Mouse (Mus musculus) midbrain, embryonic 16.5 days (tissue): ENCODE measurements around the gene Prss27. TPM values are rescaled to one million over a fixed set of nuclear protein-coding genes. Genes with fewer than 3 reads are reported as not detected.
A peak's percentile ranks its signal among the peaks of the same experiment; 100 is the strongest.

Experiments used
- ATAC-seq: fragments of 200-750 bp; cut with Nextera tagmentation; 2 replicates; pipeline ENCODE4 v1.8.0; 2017; ENCODE audit warnings: moderate TSS enrichment
- H3K27ac ChIP-seq: fragments of 300-500 bp; sonication (generic); 2 replicates; pipeline ENCODE4 v1.5.1; 2014; ENCODE audit warnings: mild to moderate bottlenecking, low read length, mixed read lengths
- H3K27me3 ChIP-seq: fragments of 300-500 bp; sonication (generic); 2 replicates; pipeline ENCODE4 v1.6.1; 2014; ENCODE audit warnings: low read depth, low read length, mixed read lengths; ENCODE audit not compliant: control insufficient read depth, insufficient read depth
- H3K36me3 ChIP-seq: fragments of 300-500 bp; sonication (generic); 2 replicates; pipeline ENCODE4 v1.6.1; 2014; ENCODE audit warnings: mild to moderate bottlenecking, low read length, moderate library complexity, mixed read lengths; ENCODE audit not compliant: control insufficient read depth, insufficient read depth
- H3K4me1 ChIP-seq: fragments of 300-500 bp; sonication (generic); 2 replicates; pipeline ENCODE4 v1.6.1; 2014; ENCODE audit warnings: mild to moderate bottlenecking, low read length, mixed read lengths; ENCODE audit not compliant: control insufficient read depth, insufficient read depth
- H3K4me2 ChIP-seq: fragments of 300-500 bp; sonication (generic); 2 replicates; pipeline ENCODE4 v1.6.1; 2014; ENCODE audit warnings: mild to moderate bottlenecking, low read length, mixed read lengths
- H3K4me3 ChIP-seq: fragments of 300-500 bp; sonication (generic); 2 replicates; pipeline ENCODE4 v1.5.1; 2014; ENCODE audit warnings: low read depth, mild to moderate bottlenecking, low read length, moderate library complexity, mixed read lengths
- H3K9ac ChIP-seq: fragments of 300-500 bp; sonication (generic); 2 replicates; pipeline ENCODE4 v1.6.1; 2014; ENCODE audit warnings: low read depth, low read length, mixed read lengths
- H3K9me3 ChIP-seq: fragments of 300-500 bp; sonication (generic); replicated peaks from 2 replicates; pipeline ENCODE4 v1.6.1; 2014; ENCODE audit warnings: mild to moderate bottlenecking, low read length, mixed read lengths; ENCODE audit not compliant: control insufficient read depth, poor library complexity, severe bottlenecking
- WGBS: fragments of 180-500 bp; shearing (Covaris S2); extraction: QIAGEN DNeasy Blood & Tissue Kit; methylation state at CpG from one replicate; pipeline ENCODE4 v1.1.7; 2014; 5-methylcytosine and 5-hydroxymethylcytosine counted together
- polyA plus RNA-seq: library from polyadenylated mRNA; unstranded; fragments of >200 nt; fragmentation: Nextera tagmentation; extraction: Ambion mirVana; gene quantifications from 2 replicates; pipeline ENCODE4 v1.2.1, GENCODE M21; 2015

Gene Prss27
- polyA plus RNA-seq, 1 experiment from 2014 or later = 0.19 TPM

DNA sequence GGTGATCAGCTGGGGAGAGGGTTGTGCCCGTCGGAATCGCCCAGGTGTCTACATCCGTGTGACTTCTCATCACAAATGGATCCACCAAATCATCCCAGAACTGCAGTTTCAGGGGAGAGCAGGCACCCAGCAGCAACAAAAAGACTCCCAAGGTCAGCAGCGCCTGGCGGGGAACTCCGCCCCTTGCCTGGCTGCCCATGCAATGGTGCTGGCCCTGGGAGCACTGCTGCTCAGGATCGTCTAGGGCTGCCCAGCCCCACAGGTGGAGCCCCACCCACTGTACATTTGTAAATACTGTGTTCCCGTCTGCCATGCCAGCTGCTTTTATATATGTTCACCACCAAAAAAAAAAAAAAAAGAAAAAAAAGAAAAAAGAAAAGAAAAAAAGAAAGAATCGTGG is 7.7 kb downstream of the Prss27 start:
- Histone ChIP-seq H3K4me1 (no peaks in the 10 kb centered on the region), H3K36me3 (peaks cover 14% of the 10 kb centered on the region)
- 82% methylated on average over 10 of the region's 10 CpGs for WGBS

DNA sequence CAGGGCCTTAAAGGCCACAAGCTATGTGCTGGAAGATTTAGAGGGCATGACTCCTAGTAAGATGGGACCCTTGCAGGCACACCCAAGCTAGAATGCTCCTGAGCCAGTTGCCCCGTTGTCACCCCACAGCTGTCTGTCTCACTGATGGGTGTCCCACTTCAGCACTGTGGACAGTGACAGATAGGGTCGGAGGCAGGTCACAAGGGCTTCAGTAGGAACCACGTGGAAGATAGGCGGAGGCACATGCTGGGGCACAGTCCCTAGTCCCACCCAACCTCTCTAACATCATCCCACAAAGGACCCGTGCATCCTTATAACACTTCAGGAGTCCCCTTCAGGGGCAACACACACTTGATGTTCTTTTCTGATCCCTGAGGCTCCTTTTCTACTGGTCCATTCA is 8.1 kb downstream of the Prss27 start:
- H3K4me2 ChIP-seq = no peak overlapping the region
- no peaks in the 10 kb centered on the region for H3K9me3 ChIP-seq
- no peaks in the 10 kb centered on the region for H3K27me3 ChIP-seq
- peaks cover 18% of the 10 kb centered on the region for H3K36me3 ChIP-seq
- no peak for ATAC-seq
- no peak overlapping the region for H3K9ac ChIP-seq
- H3K4me1 ChIP-seq = no peaks in the 10 kb centered on the region
- 50% methylated on average over 5 of the region's 5 CpGs for WGBS
- no peak overlapping the region for H3K4me3 ChIP-seq
- H3K27ac ChIP-seq = no peak overlapping the region

More for the DNA sequence above, 7.7 kb downstream of the Prss27 start:
- ATAC-seq = no peak
- Histone ChIP-seq H3K27ac (no peak overlapping the region), H3K4me3 (no peak overlapping the region), H3K9ac (no peak overlapping the region), H3K27me3 (no peaks in the 10 kb centered on the region), H3K4me2 (no peak overlapping the region), H3K9me3 (no peaks in the 10 kb centered on the region)

DNA sequence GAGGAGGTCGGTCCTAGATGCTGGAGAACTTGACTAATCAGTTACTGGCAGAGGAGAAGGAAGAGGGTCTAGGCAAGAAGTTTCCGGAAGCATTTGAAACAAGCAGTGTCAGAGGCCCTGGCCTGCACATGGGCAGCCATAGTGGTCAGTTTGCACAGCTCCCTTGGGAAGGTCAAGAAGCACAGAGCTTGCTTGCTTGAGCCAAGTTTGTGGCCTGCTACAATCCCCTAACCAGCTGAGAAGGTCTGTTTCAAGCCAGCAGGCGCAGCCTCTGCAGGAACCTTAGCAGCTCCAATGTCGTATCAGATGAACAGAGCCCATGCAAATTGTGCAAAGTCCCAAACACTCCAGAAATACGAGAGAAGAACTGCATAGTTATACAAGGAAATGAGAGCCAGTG is 10.1 kb downstream of the Prss27 start:
- Histone ChIP-seq H3K27me3 (no peaks in the 10 kb centered on the region), H3K4me1 (no peaks in the 10 kb centered on the region), H3K9me3 (no peaks in the 10 kb centered on the region), H3K36me3 (peaks cover 28% of the 10 kb centered on the region), H3K9ac (no peak overlapping the region), H3K4me2 (no peak overlapping the region), H3K4me3 (no peak overlapping the region), H3K27ac (no peak overlapping the region)
- no peak for ATAC-seq
- 89% methylated on average over 5 of the region's 5 CpGs for WGBS

DNA sequence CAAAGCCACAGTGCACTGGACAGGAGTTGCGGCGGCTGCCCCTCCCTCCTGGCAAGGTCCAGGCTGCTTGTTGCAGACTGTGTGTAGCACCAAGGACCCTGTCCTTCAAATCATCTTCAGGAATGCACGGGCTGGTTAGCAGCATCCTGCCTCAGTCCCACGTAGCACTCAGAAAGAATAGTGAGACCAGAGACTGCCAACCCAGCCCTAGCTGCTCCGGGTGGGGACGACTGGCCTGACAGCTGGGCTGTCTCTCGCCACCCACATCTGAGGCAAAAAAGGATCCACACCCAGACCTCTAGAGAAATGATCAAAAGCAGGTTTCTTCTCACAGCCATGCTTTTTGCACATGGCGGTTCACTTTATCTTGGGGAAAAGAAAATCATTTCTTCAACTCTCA is 11.1 kb downstream of the Prss27 start:
- no peaks in the 10 kb centered on the region for H3K4me1 ChIP-seq
- no peak overlapping the region for H3K27ac ChIP-seq
- H3K9ac ChIP-seq = no peak overlapping the region
- no peak overlapping the region for H3K4me3 ChIP-seq
- no peak overlapping the region for H3K4me2 ChIP-seq
- no peak for ATAC-seq
- H3K27me3 ChIP-seq = no peaks in the 10 kb centered on the region
- no peaks in the 10 kb centered on the region for H3K9me3 ChIP-seq
- H3K36me3 ChIP-seq = peaks cover 34% of the 10 kb centered on the region
- 91% methylated on average over 8 of the region's 8 CpGs for WGBS

DNA sequence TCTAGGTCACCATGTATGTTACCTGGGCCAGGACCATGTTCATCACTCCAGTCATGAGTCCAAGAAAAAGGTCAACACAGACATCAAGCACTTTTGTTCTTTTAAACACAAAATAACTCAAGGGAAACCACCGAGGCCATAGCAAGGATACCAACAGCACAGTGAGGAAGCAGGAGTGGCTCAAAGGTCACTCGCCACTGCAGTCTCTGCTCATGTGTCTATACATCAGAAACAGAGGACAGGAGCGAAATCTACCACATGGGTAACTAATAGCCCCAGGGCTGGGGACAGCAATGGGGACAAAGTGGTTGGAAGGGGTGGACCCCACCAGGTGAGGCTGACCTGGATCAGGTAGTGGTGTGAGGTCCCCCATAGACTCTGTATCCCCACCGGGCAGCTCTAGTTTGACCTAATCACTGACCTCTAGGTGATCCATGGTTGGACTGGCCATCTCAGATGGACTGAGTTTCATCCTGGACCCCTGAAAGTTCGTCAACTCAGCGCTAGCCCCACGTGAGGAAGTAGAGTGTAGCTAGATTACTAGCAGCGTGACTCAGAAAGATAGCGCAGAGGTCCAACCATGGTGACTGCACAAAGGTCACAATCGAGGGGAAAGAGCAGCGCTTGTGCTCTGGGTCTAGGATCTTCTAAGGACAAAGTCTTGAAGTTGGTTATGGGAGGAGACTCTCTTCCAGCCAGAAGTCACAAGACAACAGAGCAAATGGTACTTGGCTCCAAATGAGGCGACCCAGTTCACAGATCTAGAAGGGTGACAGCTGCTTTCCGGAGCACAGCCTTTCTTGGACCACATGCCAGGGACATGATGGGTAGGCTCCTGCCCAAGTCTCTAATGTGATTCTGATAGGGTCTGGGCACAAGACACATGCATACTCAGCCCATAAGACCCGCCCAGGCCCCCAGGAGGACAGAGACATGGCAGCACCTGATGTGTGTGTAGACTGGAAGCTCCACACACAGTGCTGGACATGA is 19.0 kb downstream of the Prss27 start:
- no peak overlapping the region for H3K4me2 ChIP-seq
- ATAC-seq = no peak
- no peak overlapping the region for H3K4me3 ChIP-seq
- no peaks in the 10 kb centered on the region for H3K4me1 ChIP-seq
- WGBS = 94% methylated on average over 14 of the region's 14 CpGs
- H3K36me3 ChIP-seq = peaks cover 49% of the 10 kb centered on the region
- H3K9me3 ChIP-seq = no peaks in the 10 kb centered on the region
- no peak overlapping the region for H3K9ac ChIP-seq
- H3K27ac ChIP-seq = no peak overlapping the region
- no peaks in the 10 kb centered on the region for H3K27me3 ChIP-seq

DNA sequence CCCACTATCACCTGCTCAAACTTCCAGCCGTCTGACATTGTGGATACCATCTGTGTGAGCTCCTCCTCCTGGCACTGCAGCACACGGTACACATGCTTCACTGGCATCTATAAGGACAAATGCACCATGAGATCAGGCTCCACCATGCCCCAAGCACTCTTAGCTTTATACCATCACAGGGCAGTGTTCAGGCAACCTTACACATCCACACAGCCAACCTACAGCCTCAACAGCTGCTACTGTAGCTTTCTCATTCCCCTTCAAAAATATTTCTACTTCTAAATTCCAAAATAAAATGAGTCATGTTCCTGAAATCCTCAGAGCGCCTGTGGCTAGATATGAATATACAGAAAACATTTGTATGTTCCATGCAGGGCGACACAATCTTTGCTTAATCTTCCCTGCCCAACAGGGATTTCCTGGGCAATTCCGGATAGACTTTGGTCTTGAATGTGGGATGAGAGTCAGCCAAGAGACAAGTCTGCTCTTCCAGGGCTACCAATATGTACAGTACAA is 19.8 kb downstream of the Prss27 start:
- Histone ChIP-seq H3K27me3 (no peaks in the 10 kb centered on the region), H3K9ac (no peak overlapping the region), H3K36me3 (peaks cover 42% of the 10 kb centered on the region), H3K9me3 (no peaks in the 10 kb centered on the region), H3K4me2 (no peak overlapping the region), H3K27ac (no peak overlapping the region), H3K4me1 (no peaks in the 10 kb centered on the region), H3K4me3 (no peak overlapping the region)
- WGBS = 93% methylated on average over 5 of the region's 5 CpGs
- no peak for ATAC-seq

DNA sequence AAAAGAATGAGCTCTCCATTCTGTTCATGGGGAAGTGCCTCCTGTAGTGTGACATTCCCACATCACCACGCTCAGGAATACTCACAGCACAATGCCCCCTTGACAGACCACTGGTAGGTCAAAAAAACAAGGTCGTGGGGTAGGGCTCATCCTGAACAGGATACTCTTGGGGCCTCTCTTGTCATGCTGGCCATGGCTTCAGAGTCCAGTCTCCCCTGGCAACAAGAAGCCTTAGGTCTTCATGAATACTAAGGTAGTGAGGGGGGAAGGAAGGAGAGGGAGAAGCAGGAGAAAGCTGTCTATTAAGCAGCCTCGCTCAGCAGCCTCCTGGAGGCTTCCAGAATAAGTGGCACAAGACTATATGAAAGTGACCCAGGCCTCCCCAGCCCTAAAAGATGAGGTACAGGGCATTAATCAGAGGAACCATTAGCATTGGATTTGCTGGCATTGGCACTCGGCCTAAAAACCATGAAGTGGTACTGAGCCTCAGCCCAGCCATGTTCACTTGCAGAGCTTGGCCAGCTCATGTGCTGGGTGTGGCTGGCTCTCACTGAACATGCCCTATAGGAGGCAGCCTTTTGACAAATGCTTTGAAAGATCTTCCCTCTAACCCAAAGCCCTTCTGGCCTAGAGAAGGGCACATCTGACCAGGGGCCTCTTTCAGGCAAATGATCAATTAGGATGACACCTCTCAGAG is 24.7 kb downstream of the Prss27 start:
- 78% methylated on average over 4 of the region's 4 CpGs for WGBS
- no peak overlapping the region for H3K4me2 ChIP-seq
- H3K27me3 ChIP-seq = no peaks in the 10 kb centered on the region
- no peak overlapping the region for H3K9ac ChIP-seq
- no peak for ATAC-seq
- no peak overlapping the region for H3K4me3 ChIP-seq
- H3K27ac ChIP-seq = peak overlapping the region; percentile 7; the same call in 1 of the 2 replicates
- H3K9me3 ChIP-seq = no peaks in the 10 kb centered on the region
- peaks cover 16% of the 10 kb centered on the region for H3K36me3 ChIP-seq
- H3K4me1 ChIP-seq = no peaks in the 10 kb centered on the region; the same call in 1 of the 2 replicates

DNA sequence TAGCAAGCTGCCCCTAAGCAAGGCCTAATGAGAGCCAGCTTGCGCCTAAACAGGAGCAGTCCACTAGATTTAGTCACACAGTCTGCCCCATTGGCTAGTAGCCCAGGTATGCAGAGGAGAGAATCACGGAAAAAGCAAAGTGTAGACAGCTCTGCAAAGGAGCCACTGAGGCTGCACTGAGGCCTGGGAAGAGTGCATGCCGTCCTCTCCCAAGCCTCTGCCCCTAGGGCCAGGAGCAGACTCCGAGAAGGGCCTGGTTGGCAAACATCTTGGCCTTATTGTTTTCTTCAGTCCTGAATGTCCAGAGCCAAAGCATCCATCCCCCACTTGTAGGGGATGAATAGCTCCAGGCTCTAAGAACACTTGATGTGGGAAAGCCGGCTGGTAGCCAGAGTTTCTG is 30.3 kb downstream of the Prss27 start:
- ATAC-seq = no peak
- 82% methylated on average over 5 of the region's 5 CpGs for WGBS
- H3K27me3 ChIP-seq = no peaks in the 10 kb centered on the region
- H3K27ac ChIP-seq = no peak overlapping the region
- H3K4me3 ChIP-seq = no peak overlapping the region
- H3K4me1 ChIP-seq = peaks cover 18% of the 10 kb centered on the region
- no peak overlapping the region for H3K9ac ChIP-seq
- H3K4me2 ChIP-seq = no peak overlapping the region
- H3K36me3 ChIP-seq = no peaks in the 10 kb centered on the region
- no peaks in the 10 kb centered on the region for H3K9me3 ChIP-seq

DNA sequence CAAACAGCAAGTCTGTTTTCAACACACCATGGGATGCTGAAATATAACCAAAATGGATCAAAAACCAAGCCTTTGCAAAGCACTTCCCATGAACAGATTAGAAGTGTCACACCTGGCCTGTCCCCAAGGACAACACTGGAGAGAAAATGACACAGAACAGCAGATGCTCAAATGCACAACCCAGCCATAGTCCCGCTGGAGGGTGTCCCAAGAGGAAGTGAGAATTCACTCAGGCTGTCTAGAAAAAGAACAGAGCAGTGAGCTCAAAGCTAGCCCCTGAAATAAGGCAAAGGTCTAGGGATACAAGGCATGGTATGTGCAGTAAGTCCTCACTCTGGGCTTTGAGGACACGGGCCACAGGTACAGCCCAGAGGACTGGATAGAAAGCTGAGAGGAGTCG is 31.6 kb downstream of the Prss27 start:
- Histone ChIP-seq H3K36me3 (no peaks in the 10 kb centered on the region), H3K4me3 (no peak overlapping the region), H3K27me3 (no peaks in the 10 kb centered on the region), H3K9ac (no peak overlapping the region), H3K27ac (no peak overlapping the region; the same call in 1 of the 2 replicates), H3K9me3 (no peaks in the 10 kb centered on the region), H3K4me2 (no peak overlapping the region), H3K4me1 (peaks cover 18% of the 10 kb centered on the region)
- no peak for ATAC-seq
- 89% methylated on average over 3 of the region's 3 CpGs for WGBS
